Mouse (Mus musculus) thymus, adult 2 months (tissue): ENCODE measurements at regions not wholly inside any gene's neighbourhood (a gene's known extent, or its start where the extent isn't known, plus 50 kb on each side); places are given as distances from the start of the nearest gene placed in this dataset.

Experiments used
- CTCF ChIP-seq: fragments of 200-500 bp; IDR thresholded peaks from 2 replicates; pipeline ENCODE4 v1.5.1; 2012; ENCODE audit warnings: mild to moderate bottlenecking, control low read depth, low read length, moderate library complexity, borderline replicate concordance; ENCODE audit not compliant: control insufficient read depth, poor library complexity, insufficient read depth; ENCODE audit errors: extremely low read depth
- POLR2A ChIP-seq: fragments of 200-500 bp; IDR thresholded peaks from 2 replicates; pipeline ENCODE4 v1.6.1; 2012; ENCODE audit warnings: mild to moderate bottlenecking, low read length, control low read depth, moderate library complexity; ENCODE audit not compliant: control insufficient read depth, poor library complexity, insufficient read depth; ENCODE audit errors: extremely low read depth

GRCm38 (mm10) chr4:87642002-87642401 is 391.2 kb downstream of the Mllt3 start:
- TF ChIP-seq POLR2A (no peak), CTCF (no peak)
